Mouse (Mus musculus) cerebellum, adult 2 months (tissue): ENCODE data around the gene Tspan5. TPM values are rescaled to one million over a fixed set of nuclear protein-coding genes. Genes with fewer than 3 reads are reported as not detected.

Source experiments
- DNase-seq, 2 experiments: peaks; one replicate each; pipeline ENCODE4 v3.0.0; 2021
- H3K27ac ChIP-seq: fragments of 200-500 bp; 2 replicates; pipeline ENCODE4 v1.5.1; 2012; ENCODE audit warnings: low read length, control low read depth, inconsistent platforms; ENCODE audit not compliant: insufficient read depth
- H3K27me3 ChIP-seq: fragments of 200-500 bp; 2 replicates; pipeline ENCODE4 v1.6.1; 2012; ENCODE audit warnings: inconsistent platforms, mild to moderate bottlenecking, low read length, moderate library complexity; ENCODE audit not compliant: control insufficient read depth, insufficient read depth
- H3K4me1 ChIP-seq: fragments of 200-500 bp; 2 replicates; pipeline ENCODE4 v1.6.1; 2011; ENCODE audit warnings: low read length; ENCODE audit not compliant: control insufficient read depth, insufficient read depth
- H3K4me3 ChIP-seq: fragments of 200-500 bp; replicated peaks from 2 replicates; pipeline ENCODE3; 2011; ENCODE audit warnings: mild to moderate bottlenecking, low read depth, low read length, control low read depth; ENCODE audit not compliant: insufficient read depth
- CTCF ChIP-seq: fragments of 200-500 bp; IDR thresholded peaks from 2 replicates; pipeline ENCODE4 v1.5.1; 2011; ENCODE audit warnings: low read depth, mild to moderate bottlenecking, control low read depth, low read length, moderate library complexity, borderline replicate concordance; ENCODE audit not compliant: insufficient read depth
- POLR2A ChIP-seq: fragments of 200-500 bp; IDR thresholded peaks from 2 replicates; pipeline ENCODE4 v1.6.1; 2011; ENCODE audit warnings: low read length, control low read depth, borderline replicate concordance; ENCODE audit not compliant: insufficient read depth
- WGBS: fragments of 180-500 bp; shearing (Covaris S2); methylation state at CpG from one replicate; pipeline ENCODE4 v1.1.7; 2018; 5-methylcytosine and 5-hydroxymethylcytosine counted together
- polyA plus RNA-seq: library from polyadenylated mRNA; depleted of rRNA; stranded (reverse); fragments of >200 nt; gene quantifications from 2 replicates; pipeline ENCODE4 v1.2.3, GENCODE M21; 2012

Gene Tspan5
- polyA plus RNA-seq, 1 experiment: 166 TPM

GRCm38 (mm10) chr3:138794533-138794932 is 52.5 kb downstream of the Tspan5 start:
- Histone ChIP-seq H3K4me3 (no peak overlapping the region), H3K27me3 (no peaks in the 10 kb centered on the region), H3K4me1 (peaks cover 40% of the 10 kb centered on the region), H3K27ac (no peak overlapping the region)
- DNase-seq: no peak
- 94% methylated on average over 8 of the region's 8 CpGs for WGBS
- TF ChIP-seq POLR2A: no peak
- no peak for TF ChIP-seq CTCF

- H3K27ac ChIP-seq: no peak overlapping the region
- WGBS: 80% methylated on average over 7 of the region's 7 CpGs
- no peak for DNase-seq
- H3K4me3 ChIP-seq: no peak overlapping the region
- TF ChIP-seq CTCF (no peak), POLR2A (no peak)
- peaks cover 41% of the 10 kb centered on the region for H3K4me1 ChIP-seq
- no peaks in the 10 kb centered on the region for H3K27me3 ChIP-seq
Measured at GRCm38 (mm10) chr3:138795951-138796350, 54.0 kb downstream of the Tspan5 start.

DNA sequence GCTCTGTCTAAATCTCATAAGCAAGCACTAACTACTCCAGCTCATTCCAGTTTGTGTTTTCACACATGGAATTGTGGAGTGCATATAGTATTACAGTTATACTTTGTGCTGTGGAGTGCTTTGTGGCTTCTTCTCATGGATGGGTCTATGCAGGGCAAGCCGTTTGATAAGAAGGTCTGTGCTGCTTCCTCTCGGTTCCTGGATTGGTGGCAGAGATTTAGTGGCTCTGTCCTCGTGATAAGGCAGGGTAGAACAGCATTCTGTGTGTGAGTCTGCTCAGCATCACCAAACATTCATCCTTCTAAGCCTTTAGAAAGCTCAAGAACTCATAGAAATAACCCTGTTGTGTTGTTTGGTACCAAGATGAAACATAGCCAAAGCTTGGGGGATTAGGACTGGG is 54.6 kb downstream of the Tspan5 start:
- Histone ChIP-seq H3K27ac (no peak overlapping the region), H3K4me3 (no peak overlapping the region), H3K4me1 (peaks cover 34% of the 10 kb centered on the region), H3K27me3 (no peaks in the 10 kb centered on the region)
- no peak for DNase-seq
- TF ChIP-seq CTCF: no peak
- TF ChIP-seq POLR2A: no peak
- 64% methylated on average over 3 of the region's 3 CpGs for WGBS

DNA sequence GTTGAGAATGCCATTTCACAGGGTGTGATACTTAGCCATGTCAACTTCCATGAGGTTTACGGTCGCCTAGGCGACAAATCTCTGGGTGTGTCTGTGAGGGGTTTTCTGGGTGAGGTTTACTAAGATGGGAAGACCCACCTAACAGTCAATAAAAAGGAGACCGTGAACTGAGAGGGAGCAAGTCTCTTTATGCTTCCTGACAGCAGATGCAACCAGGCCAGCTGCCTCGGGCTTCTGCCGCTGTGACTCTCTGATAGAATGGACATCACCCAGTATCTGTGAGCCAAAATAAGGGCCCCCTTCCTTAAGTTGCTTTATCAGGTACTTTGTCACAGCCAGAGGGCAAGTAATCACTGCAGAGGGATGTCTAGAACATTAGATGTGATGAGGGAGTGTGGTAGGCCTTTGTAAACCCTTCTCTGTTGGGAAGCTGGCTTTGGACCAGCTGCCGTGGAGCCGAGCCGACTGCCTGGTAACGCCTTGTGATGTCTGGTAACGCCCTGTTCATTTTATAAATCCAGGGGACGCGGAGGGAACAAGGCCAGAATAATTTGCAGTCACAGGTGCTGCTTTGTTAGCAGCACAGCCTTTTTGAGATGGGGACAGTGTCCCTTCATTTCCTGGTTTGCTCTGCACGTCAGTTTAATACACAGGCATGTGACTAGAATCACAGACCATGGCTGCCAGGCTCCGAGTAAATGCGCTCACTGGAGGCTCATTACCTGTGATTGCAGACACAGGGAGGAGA is 58.8 kb downstream of the Tspan5 start:
- WGBS: 16% methylated on average over 16 of the region's 16 CpGs
- H3K4me1 ChIP-seq: peaks cover 48% of the 10 kb centered on the region

DNA sequence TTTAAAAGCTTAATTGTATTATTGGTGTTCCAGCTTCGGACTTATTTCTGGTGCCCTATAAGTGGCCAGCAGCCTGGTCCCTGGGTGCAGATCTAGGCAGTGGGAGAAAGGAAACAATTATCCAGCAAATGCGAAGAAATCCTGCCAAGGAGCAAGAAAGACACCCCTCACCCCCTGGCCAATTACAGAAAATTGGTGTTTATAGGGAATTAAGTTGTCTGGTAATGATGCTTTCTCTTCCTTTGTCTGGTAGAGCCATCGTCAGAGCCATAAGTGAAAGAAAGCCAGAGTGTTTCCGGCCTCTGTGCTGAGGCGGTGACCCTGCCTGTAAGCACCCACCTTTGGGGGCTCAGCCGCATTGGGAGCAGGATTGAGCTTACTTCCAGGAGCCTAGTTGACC is 59.7 kb downstream of the Tspan5 start:
- 71% methylated on average over 6 of the region's 6 CpGs for WGBS
- peak overlapping the region; percentile 44 for H3K27ac ChIP-seq
- no peak overlapping the region for H3K4me3 ChIP-seq
- H3K4me1 ChIP-seq: peaks cover 52% of the 10 kb centered on the region
- TF ChIP-seq CTCF (no peak), POLR2A (no peak)
- no peak for DNase-seq
- no peaks in the 10 kb centered on the region for H3K27me3 ChIP-seq

More for the DNA sequence above, 58.8 kb downstream of the Tspan5 start:
- Histone ChIP-seq H3K27me3 (no peaks in the 10 kb centered on the region), H3K4me3 (no peak overlapping the region), H3K27ac (peak overlapping the region; percentile 70)
- TF ChIP-seq POLR2A (no peak), CTCF (no peak)
- DNase-seq: peak; percentile 80

DNA sequence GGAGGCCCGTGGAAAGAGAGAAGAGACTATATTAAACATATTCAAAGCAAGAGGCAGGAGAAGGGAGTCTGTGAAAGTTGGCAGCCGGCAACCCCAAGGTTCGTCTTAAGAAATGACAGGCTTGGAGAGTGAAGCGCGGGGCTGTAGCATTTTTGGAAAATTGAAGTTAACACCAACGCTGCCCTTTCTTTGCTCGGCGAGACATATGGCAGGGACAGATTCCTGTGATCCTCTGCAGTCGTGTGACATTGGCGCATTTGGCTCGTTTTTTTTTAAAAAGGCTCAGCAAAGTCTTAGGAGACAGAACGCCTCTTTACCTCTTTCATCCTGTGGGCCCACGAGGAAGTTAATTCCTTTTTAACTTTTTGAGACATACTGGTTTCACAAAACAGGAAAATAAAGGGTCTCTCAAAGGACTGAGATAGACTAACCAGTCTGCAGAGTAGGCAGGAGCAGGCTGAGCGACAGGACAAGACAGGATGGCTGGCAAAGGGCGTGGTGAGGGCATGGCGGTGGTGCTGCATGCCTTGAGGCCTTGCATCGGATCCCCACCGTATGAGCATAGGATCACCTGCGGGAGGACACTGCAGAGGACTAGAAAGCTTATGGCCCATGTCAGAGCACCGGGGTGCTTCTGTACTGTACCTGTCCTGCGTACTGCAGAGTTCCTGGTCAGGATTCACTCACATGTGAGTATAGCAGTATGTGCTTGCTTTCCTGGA is 60.9 kb downstream of the Tspan5 start:
- H3K27ac ChIP-seq: peak overlapping the region; percentile 44
- no peak overlapping the region for H3K4me3 ChIP-seq
- peak; percentile 73 to 77 for DNase-seq
- WGBS: 10% methylated on average over 21 of the region's 21 CpGs
- peaks cover 55% of the 10 kb centered on the region for H3K4me1 ChIP-seq
- TF ChIP-seq CTCF: no peak
- TF ChIP-seq POLR2A: no peak
- no peaks in the 10 kb centered on the region for H3K27me3 ChIP-seq

DNA sequence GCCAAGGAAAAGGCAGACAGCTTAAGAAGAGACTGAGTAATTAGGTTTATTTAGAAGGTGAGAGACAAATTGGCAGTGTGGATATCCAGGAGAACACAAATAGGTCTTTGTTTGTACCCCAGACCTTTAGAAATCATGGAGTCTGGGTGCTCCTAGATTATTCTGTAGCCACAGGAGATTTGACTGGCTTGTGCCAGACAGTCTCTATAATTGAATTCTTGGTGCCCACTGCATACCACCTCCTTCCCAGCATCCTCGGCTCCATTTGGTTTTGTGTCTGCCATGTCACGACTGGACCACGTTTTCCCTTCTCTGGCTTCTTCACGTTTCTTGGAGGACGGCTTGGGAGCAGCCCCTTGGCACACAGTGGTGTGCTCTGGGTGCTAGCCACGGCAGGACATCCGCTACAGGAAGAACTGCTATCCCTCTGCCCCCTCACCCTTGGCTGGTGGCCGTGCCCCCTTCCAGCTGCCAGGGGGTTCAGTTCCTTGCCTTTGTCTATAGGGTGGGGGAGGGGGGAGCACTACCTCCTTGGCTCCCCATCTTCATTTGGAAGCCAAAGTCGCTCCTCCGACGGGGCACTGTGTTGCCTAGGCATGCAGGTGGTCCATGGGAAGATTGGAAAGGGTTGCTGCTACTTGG is 61.6 kb downstream of the Tspan5 start:
- H3K4me1 ChIP-seq: peaks cover 56% of the 10 kb centered on the region
- TF ChIP-seq CTCF (no peak), POLR2A (no peak)
- H3K4me3 ChIP-seq: no peak overlapping the region
- 11% methylated on average over 11 of the region's 11 CpGs for WGBS
- H3K27ac ChIP-seq: peak overlapping the region; percentile 65
- H3K27me3 ChIP-seq: no peaks in the 10 kb centered on the region
- peak in 1 of 2 experiments; percentile 44 for DNase-seq
